Mouse (Mus musculus): ENCODE data around the gene Tom1l2. TPM values are rescaled to one million over a fixed set of nuclear protein-coding genes. Genes with fewer than 3 reads are reported as not detected.

Gene Tom1l2
- polyA plus RNA-seq, 1 experiment from 2014 or later: 10.6 TPM

DNA sequence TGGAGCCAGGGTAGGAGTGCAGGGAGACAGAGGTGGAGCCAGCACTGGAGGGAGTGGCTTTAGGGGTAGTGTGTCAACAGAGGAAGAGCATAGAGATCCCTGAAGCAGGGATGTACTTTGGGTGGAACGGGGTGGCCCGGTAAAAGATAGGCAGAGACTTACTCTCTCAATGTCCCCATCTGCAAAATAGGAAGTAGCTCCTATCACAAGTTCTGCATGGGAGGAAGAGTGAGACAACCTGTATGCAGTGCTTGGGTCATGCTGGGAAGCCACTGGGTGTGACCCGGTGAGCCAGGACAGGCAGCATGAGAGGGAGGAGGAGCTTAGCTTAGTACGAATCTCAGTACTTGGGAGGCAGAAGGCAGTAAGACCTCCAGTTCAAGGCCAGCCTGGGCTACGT lies 6.4 kb upstream of the Tom1l2 start:
- DNase-seq (ENCODE audit: low spot score): no peak
- ATAC-seq (ENCODE audit: insufficient number of reproducible peaks, low FRiP score, low TSS enrichment, low read depth): no peak
- Histone ChIP-seq H3K9me3 (ENCODE audit: control insufficient read depth, low read length) (no peaks in the 10 kb centered on the region), H3K36me3 (ENCODE audit: control insufficient read depth, insufficient read depth, low read length) (no peaks in the 10 kb centered on the region), H3K4me2 (ENCODE audit: low read depth, severe bottlenecking) (no peak overlapping the region), H3K9ac (ENCODE audit: low read length) (no peak overlapping the region), H3K4me3 (ENCODE audit: low read depth, low read length) (no peak overlapping the region), H3K27ac (replicated peaks; ENCODE audit: low read depth, low read length) (no peak overlapping the region), H3K4me1 (ENCODE audit: control insufficient read depth, insufficient read depth, low read length) (no peaks in the 10 kb centered on the region), H3K27me3 (ENCODE audit: control insufficient read depth, insufficient read depth, low read length) (no peaks in the 10 kb centered on the region)
- 68% methylated on average over 5 of the region's 5 CpGs for WGBS

- peaks cover 2% of the 10 kb centered on the region; the same call in 1 of the 2 replicates for H3K4me1 ChIP-seq (ENCODE audit: control insufficient read depth, insufficient read depth, low read length)
- no peaks in the 10 kb centered on the region for H3K36me3 ChIP-seq (ENCODE audit: control insufficient read depth, insufficient read depth, low read length)
- no peak overlapping the region for H3K9ac ChIP-seq (ENCODE audit: low read length)
- no peak overlapping the region for H3K4me3 ChIP-seq (ENCODE audit: low read depth, low read length)
- H3K27me3 ChIP-seq (ENCODE audit: control insufficient read depth, insufficient read depth, low read length): no peaks in the 10 kb centered on the region
- ATAC-seq (ENCODE audit: insufficient number of reproducible peaks, low FRiP score, low TSS enrichment, low read depth) (no peak), DNase-seq (ENCODE audit: low spot score) (no peak)
- H3K27ac ChIP-seq (replicated peaks; ENCODE audit: low read depth, low read length): no peak overlapping the region
- no peak overlapping the region for H3K4me2 ChIP-seq (ENCODE audit: low read depth, severe bottlenecking)
- WGBS: 82% methylated on average over 7 of the region's 7 CpGs
- no peaks in the 10 kb centered on the region for H3K9me3 ChIP-seq (ENCODE audit: control insufficient read depth, low read length)
Measured at GRCm38 (mm10) chr11:60358548-60358947, 5.8 kb upstream of the Tom1l2 start.

- Histone ChIP-seq H3K36me3 (ENCODE audit: control insufficient read depth, insufficient read depth, low read length) (no peaks in the 10 kb centered on the region), H3K9me3 (ENCODE audit: control insufficient read depth, low read length) (no peaks in the 10 kb centered on the region), H3K4me3 (ENCODE audit: low read depth, low read length) (no peak overlapping the region), H3K9ac (ENCODE audit: low read length) (no peak overlapping the region), H3K27ac (replicated peaks; ENCODE audit: low read depth, low read length) (no peak overlapping the region), H3K4me2 (ENCODE audit: low read depth, severe bottlenecking) (no peak overlapping the region), H3K27me3 (ENCODE audit: control insufficient read depth, insufficient read depth, low read length) (no peaks in the 10 kb centered on the region), H3K4me1 (ENCODE audit: control insufficient read depth, insufficient read depth, low read length) (peaks cover 7% of the 10 kb centered on the region)
- 63% methylated on average over 1 of the region's 1 CpGs for WGBS
- ATAC-seq (ENCODE audit: insufficient number of reproducible peaks, low FRiP score, low TSS enrichment, low read depth) (no peak), DNase-seq (ENCODE audit: low spot score) (no peak)
Measured at GRCm38 (mm10) chr11:60357116-60357515, 4.4 kb upstream of the Tom1l2 start.

DNA sequence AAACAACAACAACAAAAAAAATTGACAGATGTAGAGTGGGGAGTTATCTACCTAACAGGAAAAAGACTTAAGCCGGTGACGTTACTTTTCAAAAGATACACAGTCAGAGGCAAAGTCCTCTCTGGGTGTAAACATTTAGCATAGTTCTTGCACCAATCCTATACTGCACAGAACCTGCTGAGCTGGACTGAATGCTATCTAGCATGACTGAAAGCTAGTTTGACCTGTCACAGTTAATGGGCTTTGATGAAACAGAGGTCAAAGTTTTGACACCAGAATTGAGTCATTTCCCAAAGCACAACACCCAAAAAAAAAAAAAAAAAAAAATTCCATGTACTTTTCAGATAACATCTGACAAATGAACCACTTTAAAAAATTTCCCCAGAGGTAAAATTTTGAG lies 3.2 kb upstream of the Tom1l2 start:
- H3K9ac ChIP-seq (ENCODE audit: low read length): no peak overlapping the region
- H3K9me3 ChIP-seq (ENCODE audit: control insufficient read depth, low read length): no peaks in the 10 kb centered on the region
- no peak for ATAC-seq (ENCODE audit: insufficient number of reproducible peaks, low FRiP score, low TSS enrichment, low read depth)
- 93% methylated on average over 2 of the region's 2 CpGs for WGBS
- H3K27me3 ChIP-seq (ENCODE audit: control insufficient read depth, insufficient read depth, low read length): no peaks in the 10 kb centered on the region
- DNase-seq (ENCODE audit: low spot score): no peak
- no peaks in the 10 kb centered on the region for H3K36me3 ChIP-seq (ENCODE audit: control insufficient read depth, insufficient read depth, low read length)
- no peak overlapping the region for H3K4me2 ChIP-seq (ENCODE audit: low read depth, severe bottlenecking)
- no peak overlapping the region for H3K27ac ChIP-seq (replicated peaks; ENCODE audit: low read depth, low read length)
- no peak overlapping the region for H3K4me3 ChIP-seq (ENCODE audit: low read depth, low read length)
- H3K4me1 ChIP-seq (ENCODE audit: control insufficient read depth, insufficient read depth, low read length): peaks cover 11% of the 10 kb centered on the region

DNA sequence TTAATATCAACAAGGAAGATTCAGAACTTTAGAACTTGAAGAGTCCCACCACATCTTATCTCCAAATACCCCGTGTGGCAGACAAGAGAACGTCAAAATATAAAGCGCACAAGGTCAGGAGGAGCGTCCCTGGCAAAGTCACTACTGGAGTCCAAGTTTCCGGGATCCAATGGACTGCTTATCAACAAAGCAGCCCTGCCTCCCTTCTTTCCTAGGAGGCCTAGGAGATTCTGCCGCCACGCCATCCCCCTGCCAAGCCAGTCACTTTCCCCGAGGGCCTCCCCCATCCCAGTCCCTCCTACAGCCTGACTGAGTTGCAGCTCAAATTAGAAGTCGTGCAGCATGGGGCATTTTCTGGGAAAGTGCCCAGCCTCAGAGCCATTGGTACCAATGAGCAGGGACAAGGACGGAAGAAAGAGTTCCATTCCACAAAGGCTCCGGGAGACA lies 757 bp downstream of the Tom1l2 start:
- peak overlapping the region; percentile 96 for H3K4me2 ChIP-seq (ENCODE audit: low read depth, severe bottlenecking)
- H3K4me1 ChIP-seq (ENCODE audit: control insufficient read depth, insufficient read depth, low read length): peaks cover 11% of the 10 kb centered on the region
- no peak for DNase-seq (ENCODE audit: low spot score)
- H3K9me3 ChIP-seq (ENCODE audit: control insufficient read depth, low read length): no peaks in the 10 kb centered on the region
- H3K4me3 ChIP-seq (ENCODE audit: low read depth, low read length): peak overlapping the region; percentile 57
- no peak for ATAC-seq (ENCODE audit: insufficient number of reproducible peaks, low FRiP score, low TSS enrichment, low read depth)
- H3K27ac ChIP-seq (replicated peaks; ENCODE audit: low read depth, low read length): no peak overlapping the region
- H3K27me3 ChIP-seq (ENCODE audit: control insufficient read depth, insufficient read depth, low read length): no peaks in the 10 kb centered on the region
- H3K9ac ChIP-seq (ENCODE audit: low read length): peak overlapping the region; percentile 66
- H3K36me3 ChIP-seq (ENCODE audit: control insufficient read depth, insufficient read depth, low read length): no peaks in the 10 kb centered on the region
- WGBS: 34% methylated on average over 11 of the region's 11 CpGs

GRCm38 (mm10) chr11:60351388-60351787 lies 1.3 kb downstream of the Tom1l2 start:
- Histone ChIP-seq H3K4me2 (ENCODE audit: low read depth, severe bottlenecking) (no peak overlapping the region), H3K9ac (ENCODE audit: low read length) (no peak overlapping the region), H3K27me3 (ENCODE audit: control insufficient read depth, insufficient read depth, low read length) (no peaks in the 10 kb centered on the region), H3K9me3 (ENCODE audit: control insufficient read depth, low read length) (no peaks in the 10 kb centered on the region), H3K36me3 (ENCODE audit: control insufficient read depth, insufficient read depth, low read length) (no peaks in the 10 kb centered on the region), H3K27ac (replicated peaks; ENCODE audit: low read depth, low read length) (no peak overlapping the region), H3K4me1 (ENCODE audit: control insufficient read depth, insufficient read depth, low read length) (peaks cover 11% of the 10 kb centered on the region), H3K4me3 (ENCODE audit: low read depth, low read length) (no peak overlapping the region)
- DNase-seq (ENCODE audit: low spot score): no peak
- no peak for ATAC-seq (ENCODE audit: insufficient number of reproducible peaks, low FRiP score, low TSS enrichment, low read depth)
- 58% methylated on average over 2 of the region's 2 CpGs for WGBS

DNA sequence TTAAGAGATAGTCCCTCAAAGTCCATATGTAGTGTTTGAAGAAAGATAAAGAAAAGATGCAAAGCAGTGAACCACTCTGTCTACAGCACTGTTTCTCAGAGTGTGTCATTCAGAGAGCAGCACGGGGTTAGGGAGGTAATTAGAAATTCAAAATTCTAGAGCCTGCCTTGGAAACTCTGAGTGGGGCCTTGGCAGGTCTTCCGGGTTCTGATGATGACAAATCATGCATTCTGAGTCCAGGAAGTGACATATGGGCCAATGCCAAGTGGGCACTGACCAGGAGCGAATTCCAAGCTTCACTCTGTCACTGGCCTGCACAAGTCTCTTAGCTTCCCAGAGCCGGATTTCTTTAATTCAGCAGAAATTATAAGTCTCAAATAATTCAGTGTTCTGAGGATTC lies 6.2 kb downstream of the Tom1l2 start:
- Histone ChIP-seq H3K4me2 (ENCODE audit: low read depth, severe bottlenecking) (no peak overlapping the region), H3K36me3 (ENCODE audit: control insufficient read depth, insufficient read depth, low read length) (no peaks in the 10 kb centered on the region), H3K4me3 (ENCODE audit: low read depth, low read length) (no peak overlapping the region), H3K27me3 (ENCODE audit: control insufficient read depth, insufficient read depth, low read length) (no peaks in the 10 kb centered on the region), H3K27ac (replicated peaks; ENCODE audit: low read depth, low read length) (no peak overlapping the region), H3K9ac (ENCODE audit: low read length) (no peak overlapping the region), H3K9me3 (ENCODE audit: control insufficient read depth, low read length) (no peaks in the 10 kb centered on the region), H3K4me1 (ENCODE audit: control insufficient read depth, insufficient read depth, low read length) (no peaks in the 10 kb centered on the region)
- ATAC-seq (ENCODE audit: insufficient number of reproducible peaks, low FRiP score, low TSS enrichment, low read depth) (no peak), DNase-seq (ENCODE audit: low spot score) (no peak)
- 73% methylated on average over 4 of the region's 4 CpGs for WGBS

DNA sequence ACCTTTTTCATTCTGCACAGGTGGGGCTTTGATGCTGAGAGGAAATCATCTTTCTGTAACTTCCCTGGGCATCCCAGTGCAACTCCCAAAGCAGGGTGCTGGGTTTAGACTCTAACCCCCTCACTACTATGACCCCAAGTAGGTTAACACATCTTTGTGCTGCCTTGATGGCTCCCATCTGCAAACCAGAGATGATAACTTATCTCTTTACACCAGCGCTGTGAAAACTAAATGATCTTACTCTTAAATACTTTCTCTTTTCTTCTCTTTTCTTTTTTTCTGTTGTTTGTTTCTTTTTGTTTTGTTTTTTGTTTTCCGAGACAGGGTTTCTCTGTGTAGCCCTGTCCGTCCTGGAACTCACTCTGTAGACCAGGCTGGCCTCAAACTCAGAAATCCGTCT lies 6.8 kb downstream of the Tom1l2 start:
- Histone ChIP-seq H3K4me1 (ENCODE audit: control insufficient read depth, insufficient read depth, low read length) (no peaks in the 10 kb centered on the region), H3K36me3 (ENCODE audit: control insufficient read depth, insufficient read depth, low read length) (no peaks in the 10 kb centered on the region), H3K27me3 (ENCODE audit: control insufficient read depth, insufficient read depth, low read length) (no peaks in the 10 kb centered on the region), H3K9ac (ENCODE audit: low read length) (no peak overlapping the region), H3K9me3 (ENCODE audit: control insufficient read depth, low read length) (no peaks in the 10 kb centered on the region), H3K4me3 (ENCODE audit: low read depth, low read length) (no peak overlapping the region), H3K4me2 (ENCODE audit: low read depth, severe bottlenecking) (no peak overlapping the region), H3K27ac (replicated peaks; ENCODE audit: low read depth, low read length) (no peak overlapping the region)
- ATAC-seq (ENCODE audit: insufficient number of reproducible peaks, low FRiP score, low TSS enrichment, low read depth): no peak
- no peak for DNase-seq (ENCODE audit: low spot score)
- 94% methylated on average over 4 of the region's 4 CpGs for WGBS

GRCm38 (mm10) chr11:60339361-60339760 lies 13.3 kb downstream of the Tom1l2 start:
- no peak overlapping the region for H3K4me3 ChIP-seq (ENCODE audit: low read depth, low read length)
- no peaks in the 10 kb centered on the region for H3K9me3 ChIP-seq (ENCODE audit: control insufficient read depth, low read length)
- ATAC-seq (ENCODE audit: insufficient number of reproducible peaks, low FRiP score, low TSS enrichment, low read depth) (no peak), DNase-seq (ENCODE audit: low spot score) (no peak)
- H3K4me2 ChIP-seq (ENCODE audit: low read depth, severe bottlenecking): no peak overlapping the region
- no peak overlapping the region for H3K27ac ChIP-seq (replicated peaks; ENCODE audit: low read depth, low read length)
- no peak overlapping the region for H3K9ac ChIP-seq (ENCODE audit: low read length)
- 94% methylated on average over 12 of the region's 12 CpGs for WGBS
- no peaks in the 10 kb centered on the region for H3K27me3 ChIP-seq (ENCODE audit: control insufficient read depth, insufficient read depth, low read length)
- no peaks in the 10 kb centered on the region; the same call in 1 of the 2 replicates for H3K36me3 ChIP-seq (ENCODE audit: control insufficient read depth, insufficient read depth, low read length)
- no peaks in the 10 kb centered on the region for H3K4me1 ChIP-seq (ENCODE audit: control insufficient read depth, insufficient read depth, low read length)

Data from limb, embryonic 11.5 days (tissue).